Mouse (Mus musculus) neural tube, embryonic 13.5 days (tissue): Measurements from ENCODE around the gene Gtpbp8. TPM values are rescaled to one million over a fixed set of nuclear protein-coding genes. Genes with fewer than 3 reads are reported as not detected.

Experiments used
- ATAC-seq: fragments of 200-750 bp; cut with Nextera tagmentation; 2 replicates; pipeline ENCODE4 v1.8.0; 2017; ENCODE audit warnings: low read depth, mild to moderate bottlenecking, moderate TSS enrichment, moderate library complexity
- H3K27ac ChIP-seq: fragments of 300-500 bp; sonication (generic); replicated peaks from 2 replicates; pipeline ENCODE4 v1.5.1; 2015; ENCODE audit warnings: moderate library complexity, mild to moderate bottlenecking, inconsistent platforms
- H3K27me3 ChIP-seq: fragments of 300-500 bp; sonication (generic); 2 replicates; pipeline ENCODE4 v1.6.1; 2015; ENCODE audit warnings: mild to moderate bottlenecking, inconsistent platforms
- H3K36me3 ChIP-seq: fragments of 300-500 bp; sonication (generic); 2 replicates; pipeline ENCODE4 v1.6.1; 2015; ENCODE audit warnings: mild to moderate bottlenecking, inconsistent platforms
- H3K4me1 ChIP-seq: fragments of 300-500 bp; sonication (generic); replicated peaks from 2 replicates; pipeline ENCODE4 v1.6.1; 2015; ENCODE audit warnings: inconsistent platforms
- H3K4me2 ChIP-seq: fragments of 300-500 bp; sonication (generic); 2 replicates; pipeline ENCODE4 v1.6.1; 2015; ENCODE audit warnings: inconsistent platforms, mild to moderate bottlenecking, moderate library complexity
- H3K4me3 ChIP-seq: fragments of 300-500 bp; sonication (generic); 2 replicates; pipeline ENCODE4 v1.5.1; 2015; ENCODE audit warnings: mild to moderate bottlenecking, inconsistent platforms
- H3K9ac ChIP-seq: fragments of 300-500 bp; sonication (generic); 2 replicates; pipeline ENCODE4 v1.6.1; 2015; ENCODE audit warnings: moderate library complexity, mild to moderate bottlenecking, inconsistent platforms
- H3K9me3 ChIP-seq: fragments of 300-500 bp; sonication (generic); 2 replicates; pipeline ENCODE4 v1.6.1; 2016; ENCODE audit warnings: inconsistent platforms
- WGBS: fragments of 180-500 bp; shearing (Covaris S2); methylation state at CpG from one replicate; pipeline ENCODE4 v1.1.7; 2015; 5-methylcytosine and 5-hydroxymethylcytosine counted together
- polyA plus RNA-seq: library from polyadenylated mRNA; unstranded; fragments of >200 nt; fragmentation: Nextera tagmentation; extraction: Ambion mirVana; gene quantifications from 2 replicates; pipeline ENCODE4 v1.2.1, GENCODE M21; 2015

Gtpbp8 gene
- polyA plus RNA-seq, result 36.9 and 38.7 TPM in 2 replicates

GRCm38 (mm10) chr16:44745866-44746562 lies at the start of gene Gtpbp8:
Gtpbp8 (minus strand) TSS chr16:44746363.
- peak within 1 kb of the TSS; percentile 66 for H3K4me3 ChIP-seq
- H3K36me3 ChIP-seq, result peaks cover 11% of the 10 kb centered on the region
- H3K27me3 ChIP-seq, result no peaks in the 10 kb centered on the region
- ATAC-seq, result peak; percentile 97
- peak within 1 kb of the TSS; percentile 83 for H3K9ac ChIP-seq
- H3K4me2 ChIP-seq, result peak within 1 kb of the TSS; percentile 85
- under 1% methylated on average over 47 of the region's 47 CpGs for WGBS
- H3K27ac ChIP-seq, result peak within 1 kb of the TSS; percentile 93
- peaks cover 22% of the 10 kb centered on the region for H3K4me1 ChIP-seq
- H3K9me3 ChIP-seq, result no peaks in the 10 kb centered on the region

- no peak for ATAC-seq
- Histone ChIP-seq H3K9ac (no peak overlapping the region), H3K4me2 (no peak overlapping the region), H3K27ac (no peak overlapping the region), H3K4me1 (no peaks in the 10 kb centered on the region), H3K4me3 (no peak overlapping the region), H3K36me3 (no peaks in the 10 kb centered on the region), H3K27me3 (no peaks in the 10 kb centered on the region), H3K9me3 (no peaks in the 10 kb centered on the region)
Measured at GRCm38 (mm10) chr16:44794416-44794815, 48.3 kb upstream of the Gtpbp8 start.

- Histone ChIP-seq H3K4me2 (no peak overlapping the region), H3K4me3 (no peak overlapping the region), H3K9ac (no peak overlapping the region), H3K36me3 (no peaks in the 10 kb centered on the region), H3K9me3 (no peaks in the 10 kb centered on the region), H3K27ac (no peak overlapping the region), H3K27me3 (no peaks in the 10 kb centered on the region), H3K4me1 (no peaks in the 10 kb centered on the region)
- WGBS, result 90% methylated on average over 1 of the region's 1 CpGs
- ATAC-seq, result no peak
Measured at GRCm38 (mm10) chr16:44786934-44787333, 40.8 kb upstream of the Gtpbp8 start.

GRCm38 (mm10) chr16:44780751-44781150 lies 34.6 kb upstream of the Gtpbp8 start:
- no peak overlapping the region for H3K4me2 ChIP-seq
- WGBS, result 67% methylated on average over 4 of the region's 4 CpGs
- H3K27ac ChIP-seq, result no peak overlapping the region
- no peaks in the 10 kb centered on the region for H3K36me3 ChIP-seq
- H3K27me3 ChIP-seq, result no peaks in the 10 kb centered on the region
- no peaks in the 10 kb centered on the region for H3K4me1 ChIP-seq
- no peaks in the 10 kb centered on the region for H3K9me3 ChIP-seq
- no peak overlapping the region for H3K4me3 ChIP-seq
- H3K9ac ChIP-seq, result no peak overlapping the region
- ATAC-seq, result no peak

- 94% methylated on average over 5 of the region's 5 CpGs for WGBS
- Histone ChIP-seq H3K9me3 (no peaks in the 10 kb centered on the region), H3K4me1 (no peaks in the 10 kb centered on the region), H3K4me2 (no peak overlapping the region), H3K27me3 (no peaks in the 10 kb centered on the region), H3K27ac (no peak overlapping the region), H3K36me3 (no peaks in the 10 kb centered on the region), H3K9ac (no peak overlapping the region), H3K4me3 (no peak overlapping the region)
- no peak for ATAC-seq
Measured at GRCm38 (mm10) chr16:44779494-44779893, 33.3 kb upstream of the Gtpbp8 start.

- 84% methylated on average over 17 of the region's 17 CpGs for WGBS
- Histone ChIP-seq H3K4me2 (no peak overlapping the region), H3K27me3 (no peaks in the 10 kb centered on the region), H3K9ac (no peak overlapping the region), H3K9me3 (no peaks in the 10 kb centered on the region), H3K4me3 (no peak overlapping the region), H3K27ac (no peak overlapping the region), H3K36me3 (no peaks in the 10 kb centered on the region), H3K4me1 (no peaks in the 10 kb centered on the region)
- ATAC-seq, result no peak
Measured at GRCm38 (mm10) chr16:44778538-44779147, 32.5 kb upstream of the Gtpbp8 start.

- WGBS, result 89% methylated on average over 6 of the region's 6 CpGs
- no peak for ATAC-seq
- no peak overlapping the region for H3K9ac ChIP-seq
- H3K9me3 ChIP-seq, result no peaks in the 10 kb centered on the region
- no peak overlapping the region for H3K4me3 ChIP-seq
- H3K27me3 ChIP-seq, result no peaks in the 10 kb centered on the region
- no peak overlapping the region for H3K27ac ChIP-seq
- H3K4me2 ChIP-seq, result no peak overlapping the region
- no peaks in the 10 kb centered on the region for H3K36me3 ChIP-seq
- no peaks in the 10 kb centered on the region for H3K4me1 ChIP-seq
Measured at GRCm38 (mm10) chr16:44774201-44774600, 28.0 kb upstream of the Gtpbp8 start.

- 89% methylated on average over 3 of the region's 3 CpGs for WGBS
- ATAC-seq, result no peak
Measured at GRCm38 (mm10) chr16:44773673-44774072, 27.5 kb upstream of the Gtpbp8 start.

GRCm38 (mm10) chr16:44772577-44772976 lies 26.4 kb upstream of the Gtpbp8 start:
- 81% methylated on average over 6 of the region's 6 CpGs for WGBS
- no peaks in the 10 kb centered on the region for H3K9me3 ChIP-seq
- no peak overlapping the region for H3K4me2 ChIP-seq
- no peaks in the 10 kb centered on the region for H3K27me3 ChIP-seq
- H3K36me3 ChIP-seq, result no peaks in the 10 kb centered on the region
- no peak overlapping the region for H3K4me3 ChIP-seq
- no peaks in the 10 kb centered on the region for H3K4me1 ChIP-seq
- ATAC-seq, result no peak
- no peak overlapping the region for H3K9ac ChIP-seq
- H3K27ac ChIP-seq, result no peak overlapping the region

More at GRCm38 (mm10) chr16:44773673-44774072, 27.5 kb upstream of the Gtpbp8 start:
- H3K4me3 ChIP-seq, result no peak overlapping the region
- no peak overlapping the region for H3K4me2 ChIP-seq
- no peaks in the 10 kb centered on the region for H3K4me1 ChIP-seq
- no peaks in the 10 kb centered on the region for H3K9me3 ChIP-seq
- no peak overlapping the region for H3K9ac ChIP-seq
- H3K27me3 ChIP-seq, result no peaks in the 10 kb centered on the region
- H3K36me3 ChIP-seq, result no peaks in the 10 kb centered on the region
- H3K27ac ChIP-seq, result no peak overlapping the region

GRCm38 (mm10) chr16:44767967-44768366 lies 21.8 kb upstream of the Gtpbp8 start:
- peak; percentile 63 for ATAC-seq
- 61% methylated on average over 2 of the region's 2 CpGs for whole genome bisulfite sequencing

GRCm38 (mm10) chr16:44767506-44767905 lies 21.3 kb upstream of the Gtpbp8 start:
- Histone ChIP-seq H3K4me1 (no peaks in the 10 kb centered on the region), H3K4me2 (no peak overlapping the region), H3K9me3 (no peaks in the 10 kb centered on the region), H3K27me3 (no peaks in the 10 kb centered on the region), H3K9ac (no peak overlapping the region), H3K27ac (no peak overlapping the region), H3K4me3 (no peak overlapping the region), H3K36me3 (no peaks in the 10 kb centered on the region)
- no peak for ATAC-seq
- 91% methylated on average over 7 of the region's 7 CpGs for WGBS

More at GRCm38 (mm10) chr16:44767967-44768366, 21.8 kb upstream of the Gtpbp8 start:
- Histone ChIP-seq H3K27me3 (no peaks in the 10 kb centered on the region), H3K4me1 (no peaks in the 10 kb centered on the region), H3K9ac (no peak overlapping the region), H3K4me3 (no peak overlapping the region), H3K27ac (no peak overlapping the region), H3K9me3 (no peaks in the 10 kb centered on the region), H3K36me3 (no peaks in the 10 kb centered on the region), H3K4me2 (no peak overlapping the region)

GRCm38 (mm10) chr16:44766320-44766892 lies 20.2 kb upstream of the Gtpbp8 start:
- Histone ChIP-seq H3K36me3 (no peaks in the 10 kb centered on the region), H3K27me3 (no peaks in the 10 kb centered on the region), H3K9me3 (no peaks in the 10 kb centered on the region), H3K4me1 (no peaks in the 10 kb centered on the region), H3K27ac (no peak overlapping the region), H3K4me3 (no peak overlapping the region), H3K4me2 (no peak overlapping the region), H3K9ac (no peak overlapping the region)
- no peak for ATAC-seq
- WGBS, result 91% methylated on average over 9 of the region's 9 CpGs
